Mouse (Mus musculus) olfactory bulb, adult 2 months (tissue): ENCODE results near the gene Zfp853. TPM values are rescaled to one million over a fixed set of nuclear protein-coding genes. Genes with fewer than 3 reads are reported as not detected.

Source experiments
- H3K27ac ChIP-seq: fragments of 200-500 bp; 2 replicates; pipeline ENCODE4 v1.5.1; 2012; ENCODE audit warnings: low read depth, low read length; ENCODE audit not compliant: insufficient read depth
- H3K4me1 ChIP-seq: fragments of 200-500 bp; 2 replicates; pipeline ENCODE4 v1.6.1; 2012; ENCODE audit warnings: low read length; ENCODE audit not compliant: control insufficient read depth, insufficient read depth
- H3K4me3 ChIP-seq: fragments of 200-500 bp; 2 replicates; pipeline ENCODE4 v1.5.1; 2012; ENCODE audit warnings: mild to moderate bottlenecking, low read depth, low read length, moderate library complexity; ENCODE audit not compliant: insufficient read depth
- CTCF ChIP-seq: fragments of 200-500 bp; IDR thresholded peaks from 2 replicates; pipeline ENCODE4 v1.5.1; 2012; ENCODE audit warnings: low read depth, mild to moderate bottlenecking, low read length, moderate library complexity; ENCODE audit not compliant: insufficient read depth
- POLR2A ChIP-seq: fragments of 200-500 bp; IDR thresholded peaks from 2 replicates; pipeline ENCODE4 v1.6.1; 2012; ENCODE audit warnings: mild to moderate bottlenecking, low read depth, low read length, moderate library complexity; ENCODE audit not compliant: insufficient read depth
- WGBS: fragments of 180-500 bp; shearing (Covaris S2); methylation state at CpG from one replicate; pipeline ENCODE4 v1.1.7; 2018; 5-methylcytosine and 5-hydroxymethylcytosine counted together
- polyA plus RNA-seq: library from polyadenylated mRNA; stranded (reverse); fragments of >200 nt; gene quantifications from 2 replicates; pipeline ENCODE4 v1.2.4, GENCODE M21; 2012; ENCODE audit warnings: low replicate concordance; ENCODE audit not compliant: missing spikeins, insufficient read depth, insufficient read length

The Zfp853 gene
- polyA plus RNA-seq, 1 experiment: not detected

DNA sequence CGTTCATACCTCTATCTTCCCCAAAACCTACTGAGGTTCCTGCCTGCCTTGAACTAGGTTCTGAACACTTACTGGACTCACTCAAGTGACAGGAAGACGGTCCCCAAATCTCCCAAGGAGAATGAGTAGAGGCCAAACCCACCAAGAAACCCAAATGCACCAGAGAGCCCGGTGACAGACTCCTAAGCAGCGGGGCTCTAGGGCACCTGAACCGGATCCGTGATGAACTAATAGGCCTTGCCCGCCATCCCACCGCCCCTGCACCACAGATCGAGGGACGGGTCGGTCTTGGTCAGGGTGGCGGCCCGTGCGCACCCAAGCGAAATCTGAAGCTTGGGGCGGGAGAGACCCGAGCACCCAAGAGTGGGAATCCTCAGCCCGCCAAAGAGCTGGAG, 40.6 kb downstream of the Zfp853 start:
- WGBS: 90% methylated on average over 18 of the region's 18 CpGs
- no peak for TF ChIP-seq POLR2A
- TF ChIP-seq CTCF: no peak
- H3K4me3 ChIP-seq: no peak overlapping the region

DNA sequence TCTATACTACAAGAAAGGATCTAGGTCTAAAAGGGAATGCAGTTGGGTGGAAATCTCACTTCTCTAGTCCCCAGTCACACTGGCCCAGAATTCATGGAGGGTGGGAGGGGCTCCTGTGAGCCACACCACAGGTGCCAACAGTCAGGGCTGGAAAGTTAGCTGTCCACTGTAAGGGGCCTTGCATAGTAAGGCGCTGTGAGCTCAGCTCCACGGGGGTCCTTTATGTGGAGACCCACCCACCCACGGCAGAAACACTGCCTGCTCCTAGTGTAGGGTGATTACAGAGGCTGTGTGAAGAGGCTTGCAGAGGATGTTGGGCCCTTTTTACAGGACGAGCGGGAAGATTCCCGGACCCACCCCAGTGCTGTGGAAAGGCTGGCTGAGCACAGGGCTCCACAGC, 41.4 kb downstream of the Zfp853 start:
- no peak for TF ChIP-seq POLR2A
- WGBS: 62% methylated on average over 6 of the region's 6 CpGs
- Histone ChIP-seq H3K4me3 (no peak overlapping the region), H3K27ac (no peak overlapping the region), H3K4me1 (no peaks in the 10 kb centered on the region)

More for the DNA sequence above, 40.6 kb downstream of the Zfp853 start:
- Histone ChIP-seq H3K27ac (no peak overlapping the region), H3K4me1 (no peaks in the 10 kb centered on the region)

- no peak for TF ChIP-seq CTCF
- TF ChIP-seq POLR2A: no peak
- Histone ChIP-seq H3K4me3 (no peak overlapping the region), H3K4me1 (no peaks in the 10 kb centered on the region), H3K27ac (no peak overlapping the region)
- 96% methylated on average over 26 of the region's 26 CpGs for WGBS
Measured at GRCm38 (mm10) chr5:143244926-143245325, 48.5 kb downstream of the Zfp853 start.

Other genes starting within 250 kb of the Zfp853 start
- not detected in 2 replicates for gene Rnf216, start 180.6 kb downstream of the Zfp853 start, polyA plus RNA-seq
- gene Olfr718-ps1, start 146.0 kb downstream of the Zfp853 start, polyA plus RNA-seq: not detected in 2 replicates
- gene Rbak, start 112.8 kb downstream of the Zfp853 start, polyA plus RNA-seq: not detected in 2 replicates
- gene Spdye4b, start 112.6 kb downstream of the Zfp853 start, polyA plus RNA-seq: not detected in 2 replicates
- gene Spdye4a, start 66.7 kb downstream of the Zfp853 start, polyA plus RNA-seq: not detected in 2 replicates
- not detected in 2 replicates for gene Zfp12, start 58.5 kb downstream of the Zfp853 start, polyA plus RNA-seq
- not detected in 2 replicates for gene Zfp316, start 23.6 kb downstream of the Zfp853 start, polyA plus RNA-seq
- not detected in 2 replicates for gene E130309D02Rik, start 21.7 kb upstream of the Zfp853 start, polyA plus RNA-seq
- gene Zdhhc4, start 35.6 kb upstream of the Zfp853 start, polyA plus RNA-seq: not detected in 2 replicates
- not detected in 2 replicates for gene Grid2ip, start 63.7 kb upstream of the Zfp853 start, polyA plus RNA-seq
- not detected in 2 replicates for gene Kdelr2, start 110.2 kb upstream of the Zfp853 start, polyA plus RNA-seq
- gene Daglb, start 171.0 kb upstream of the Zfp853 start, polyA plus RNA-seq: not detected in 2 replicates
- gene Rac1, start 234.4 kb upstream of the Zfp853 start, polyA plus RNA-seq: 73.1 TPM in 1 of 2 replicates, not detected in the other